Mouse (Mus musculus) erythroblast, embryonic 14.5 days (primary cell): Measurements from ENCODE around the gene Fam117a. TPM values are rescaled to one million over a fixed set of nuclear protein-coding genes. Genes with fewer than 3 reads are reported as not detected.

Experiments used
- H3K27me3 ChIP-seq: 2 replicates; pipeline ENCODE4 v1.6.1; 2012; ENCODE audit warnings: inconsistent platforms; ENCODE audit not compliant: control insufficient read depth
- H3K36me3 ChIP-seq: 2 replicates; pipeline ENCODE4 v1.6.1; 2012; ENCODE audit warnings: mild to moderate bottlenecking, inconsistent platforms; ENCODE audit not compliant: control insufficient read depth
- H3K4me1 ChIP-seq: 2 replicates; pipeline ENCODE4 v1.6.1; 2012; ENCODE audit warnings: inconsistent platforms; ENCODE audit not compliant: control insufficient read depth
- H3K4me3 ChIP-seq: replicated peaks from 2 replicates; pipeline ENCODE3; 2012; ENCODE audit warnings: moderate library complexity, mild to moderate bottlenecking, inconsistent platforms
- H3K9me3 ChIP-seq: 2 replicates; pipeline ENCODE4 v1.6.1; 2012; ENCODE audit warnings: low read length, inconsistent platforms, mixed read lengths; ENCODE audit not compliant: control insufficient read depth
- GATA1 ChIP-seq: IDR thresholded peaks from 2 replicates; pipeline ENCODE4 v1.6.1; 2012; ENCODE audit warnings: low read length, inconsistent platforms, mixed read lengths
- TAL1 ChIP-seq: IDR thresholded peaks from 3 replicates; pipeline ENCODE4 v1.6.1; 2012; ENCODE audit warnings: low read length, inconsistent platforms, mixed read lengths
- polyA plus RNA-seq: library from polyadenylated mRNA; stranded (reverse); fragments of >175 nt; gene quantifications from 2 replicates; pipeline ENCODE4 v1.2.3, GENCODE M21; 2012

The Fam117a gene
- polyA plus RNA-seq, 1 experiment, result 184 TPM

- Histone ChIP-seq H3K27me3 (no peaks in the 10 kb centered on the region), H3K36me3 (peaks cover 54% of the 10 kb centered on the region), H3K9me3 (no peaks in the 10 kb centered on the region), H3K4me1 (peaks cover 3% of the 10 kb centered on the region; the same call in 1 of the 2 replicates), H3K4me3 (no peak overlapping the region)
- TF ChIP-seq TAL1 (no peak), GATA1 (no peak)
Measured at GRCm38 (mm10) chr11:95392223-95392667, 55.4 kb downstream of the Fam117a start.

- no peak for TF ChIP-seq TAL1
- no peak for TF ChIP-seq GATA1
- Histone ChIP-seq H3K4me1 (no peaks in the 10 kb centered on the region; the same call in 1 of the 2 replicates), H3K4me3 (no peak overlapping the region), H3K9me3 (no peaks in the 10 kb centered on the region), H3K27me3 (no peaks in the 10 kb centered on the region), H3K36me3 (peaks cover 48% of the 10 kb centered on the region)
Measured at GRCm38 (mm10) chr11:95392708-95393499, 56.1 kb downstream of the Fam117a start.

- peaks cover 42% of the 10 kb centered on the region for H3K36me3 ChIP-seq
- no peak overlapping the region for H3K4me3 ChIP-seq
- TF ChIP-seq GATA1 (no peak), TAL1 (no peak)
Measured at GRCm38 (mm10) chr11:95393500-95393816, 56.6 kb downstream of the Fam117a start.

GRCm38 (mm10) chr11:95394112-95394511 lies 57.3 kb downstream of the Fam117a start:
- TF ChIP-seq GATA1 (no peak), TAL1 (no peak)
- Histone ChIP-seq H3K4me1 (no peaks in the 10 kb centered on the region; the same call in 1 of the 2 replicates), H3K4me3 (no peak overlapping the region), H3K27me3 (peaks cover 9% of the 10 kb centered on the region), H3K9me3 (no peaks in the 10 kb centered on the region), H3K36me3 (peaks cover 36% of the 10 kb centered on the region)

More at GRCm38 (mm10) chr11:95393500-95393816, 56.6 kb downstream of the Fam117a start:
- Histone ChIP-seq H3K9me3 (no peaks in the 10 kb centered on the region), H3K27me3 (peaks cover 3% of the 10 kb centered on the region; the same call in 1 of the 2 replicates), H3K4me1 (no peaks in the 10 kb centered on the region; the same call in 1 of the 2 replicates)

GRCm38 (mm10) chr11:95396548-95396947 lies 59.7 kb downstream of the Fam117a start:
- H3K4me3 ChIP-seq, result no peak overlapping the region
- H3K36me3 ChIP-seq, result peaks cover 12% of the 10 kb centered on the region
- peaks cover 30% of the 10 kb centered on the region for H3K27me3 ChIP-seq
- no peaks in the 10 kb centered on the region for H3K9me3 ChIP-seq
- TF ChIP-seq GATA1 (no peak), TAL1 (no peak)
- no peaks in the 10 kb centered on the region for H3K4me1 ChIP-seq

- no peaks in the 10 kb centered on the region for H3K4me1 ChIP-seq
- TF ChIP-seq TAL1, result no peak
- TF ChIP-seq GATA1, result no peak
- no peaks in the 10 kb centered on the region for H3K9me3 ChIP-seq
- H3K27me3 ChIP-seq, result peaks cover 41% of the 10 kb centered on the region
- H3K36me3 ChIP-seq, result peaks cover 2% of the 10 kb centered on the region; the same call in 1 of the 2 replicates
- H3K4me3 ChIP-seq, result no peak overlapping the region
Measured at GRCm38 (mm10) chr11:95397843-95398835, 61.3 kb downstream of the Fam117a start.

GRCm38 (mm10) chr11:95399520-95400020 lies 62.8 kb downstream of the Fam117a start:
- TF ChIP-seq GATA1 (no peak), TAL1 (no peak)
- H3K9me3 ChIP-seq, result no peaks in the 10 kb centered on the region
- no peak overlapping the region for H3K4me3 ChIP-seq
- H3K4me1 ChIP-seq, result no peaks in the 10 kb centered on the region
- H3K27me3 ChIP-seq, result peaks cover 48% of the 10 kb centered on the region
- H3K36me3 ChIP-seq, result no peaks in the 10 kb centered on the region

GRCm38 (mm10) chr11:95401568-95401967 lies 64.8 kb downstream of the Fam117a start:
- Histone ChIP-seq H3K9me3 (no peaks in the 10 kb centered on the region), H3K4me1 (no peaks in the 10 kb centered on the region), H3K27me3 (peaks cover 48% of the 10 kb centered on the region), H3K4me3 (no peak overlapping the region), H3K36me3 (no peaks in the 10 kb centered on the region)
- TF ChIP-seq TAL1 (no peak), GATA1 (no peak)

- H3K27me3 ChIP-seq, result peaks cover 49% of the 10 kb centered on the region
- TF ChIP-seq GATA1, result no peak
- no peak for TF ChIP-seq TAL1
- no peak overlapping the region for H3K4me3 ChIP-seq
- no peaks in the 10 kb centered on the region for H3K9me3 ChIP-seq
- H3K36me3 ChIP-seq, result no peaks in the 10 kb centered on the region
- no peaks in the 10 kb centered on the region for H3K4me1 ChIP-seq
Measured at GRCm38 (mm10) chr11:95402196-95402595, 65.4 kb downstream of the Fam117a start.
